Mouse (Mus musculus) lung, embryonic 14.5 days (tissue): ENCODE data around the gene Prom1. TPM values are rescaled to one million over a fixed set of nuclear protein-coding genes. Genes with fewer than 3 reads are reported as not detected.

Experiments used
- ATAC-seq: fragments of 200-750 bp; cut with Nextera tagmentation; 2 replicates; pipeline ENCODE4 v1.8.0; 2017; ENCODE audit warnings: mild to moderate bottlenecking, moderate TSS enrichment, moderate library complexity; ENCODE audit not compliant: insufficient read depth
- DNase-seq: peaks from one replicate; pipeline ENCODE4 v3.0.0-alpha.2; 2015
- H3K27ac ChIP-seq: fragments of 300-500 bp; sonication (generic); 2 replicates; pipeline ENCODE4 v1.5.1; 2014; ENCODE audit warnings: low read depth, mild to moderate bottlenecking, moderate library complexity
- H3K27me3 ChIP-seq: fragments of 300-500 bp; sonication (generic); 2 replicates; pipeline ENCODE4 v1.6.1; 2014; ENCODE audit warnings: low read length, control low read depth; ENCODE audit not compliant: insufficient read depth
- H3K36me3 ChIP-seq: fragments of 300-500 bp; sonication (generic); 2 replicates; pipeline ENCODE4 v1.6.1; 2014; ENCODE audit warnings: control low read depth; ENCODE audit not compliant: insufficient read depth
- H3K4me1 ChIP-seq: fragments of 300-500 bp; sonication (generic); 2 replicates; pipeline ENCODE4 v1.6.1; 2014; ENCODE audit warnings: antibody characterized with exemption, control low read depth; ENCODE audit not compliant: insufficient read depth
- H3K4me2 ChIP-seq: fragments of 300-500 bp; sonication (generic); 2 replicates; pipeline ENCODE4 v1.6.1; 2014; ENCODE audit warnings: mild to moderate bottlenecking
- H3K4me3 ChIP-seq: fragments of 300-500 bp; sonication (generic); 2 replicates; pipeline ENCODE4 v1.5.1; 2014; ENCODE audit warnings: low read depth, low read length
- H3K9ac ChIP-seq: fragments of 300-500 bp; sonication (generic); 2 replicates; pipeline ENCODE4 v1.6.1; 2014
- H3K9me3 ChIP-seq: fragments of 300-500 bp; sonication (generic); 2 replicates; pipeline ENCODE4 v1.6.1; 2016; ENCODE audit warnings: low read depth, low read length, control low read depth
- CTCF ChIP-seq: IDR thresholded peaks from 2 replicates; pipeline ENCODE4 v1.5.1; 2016; ENCODE audit warnings: antibody characterized with exemption, low read depth
- WGBS: fragments of 180-500 bp; shearing (Covaris S2); extraction: QIAGEN DNeasy Blood & Tissue Kit; methylation state at CpG from one replicate; pipeline ENCODE4 v1.1.7; 2014; 5-methylcytosine and 5-hydroxymethylcytosine counted together
- polyA plus RNA-seq: library from polyadenylated mRNA; unstranded; fragments of >200 nt; fragmentation: Nextera tagmentation; extraction: Ambion mirVana; gene quantifications from 2 replicates; pipeline ENCODE4 v1.2.1, GENCODE M21; 2014

Gene Prom1
- polyA plus RNA-seq, 1 experiment from 2014 or later = 58.0 TPM

DNA sequence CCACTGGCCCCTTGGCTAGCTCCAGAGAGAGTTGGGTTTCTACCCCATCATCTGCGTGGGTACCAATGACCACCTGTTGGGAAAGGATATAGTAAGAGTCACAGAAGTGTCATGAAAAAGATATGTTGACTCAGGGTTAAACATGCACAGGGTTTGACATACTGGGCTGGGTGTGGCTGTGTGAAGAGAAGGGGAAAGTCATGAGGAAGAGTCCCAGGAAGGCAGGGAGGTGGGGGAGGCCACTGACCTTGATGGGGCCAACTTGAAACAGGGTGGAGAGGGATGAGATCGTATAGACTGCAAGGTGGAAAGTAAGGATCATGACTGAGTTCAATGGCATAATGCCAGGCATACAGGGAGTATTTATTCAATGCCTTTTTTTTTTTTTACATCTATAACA is 121.4 kb downstream of the Prom1 start:
- 56% methylated on average over 2 of the region's 2 CpGs for WGBS
- no peaks in the 10 kb centered on the region for H3K36me3 ChIP-seq
- H3K9ac ChIP-seq = no peak overlapping the region
- no peak overlapping the region for H3K4me2 ChIP-seq
- ATAC-seq = no peak
- H3K4me3 ChIP-seq = no peak overlapping the region
- no peak for DNase-seq
- no peaks in the 10 kb centered on the region for H3K9me3 ChIP-seq
- no peak overlapping the region for H3K27ac ChIP-seq
- no peaks in the 10 kb centered on the region for H3K27me3 ChIP-seq
- H3K4me1 ChIP-seq = 0 out of 2 replicates have a peak, but pooled peaks cover 7% of the 10 kb centered on the region
- TF ChIP-seq CTCF = no peak

DNA sequence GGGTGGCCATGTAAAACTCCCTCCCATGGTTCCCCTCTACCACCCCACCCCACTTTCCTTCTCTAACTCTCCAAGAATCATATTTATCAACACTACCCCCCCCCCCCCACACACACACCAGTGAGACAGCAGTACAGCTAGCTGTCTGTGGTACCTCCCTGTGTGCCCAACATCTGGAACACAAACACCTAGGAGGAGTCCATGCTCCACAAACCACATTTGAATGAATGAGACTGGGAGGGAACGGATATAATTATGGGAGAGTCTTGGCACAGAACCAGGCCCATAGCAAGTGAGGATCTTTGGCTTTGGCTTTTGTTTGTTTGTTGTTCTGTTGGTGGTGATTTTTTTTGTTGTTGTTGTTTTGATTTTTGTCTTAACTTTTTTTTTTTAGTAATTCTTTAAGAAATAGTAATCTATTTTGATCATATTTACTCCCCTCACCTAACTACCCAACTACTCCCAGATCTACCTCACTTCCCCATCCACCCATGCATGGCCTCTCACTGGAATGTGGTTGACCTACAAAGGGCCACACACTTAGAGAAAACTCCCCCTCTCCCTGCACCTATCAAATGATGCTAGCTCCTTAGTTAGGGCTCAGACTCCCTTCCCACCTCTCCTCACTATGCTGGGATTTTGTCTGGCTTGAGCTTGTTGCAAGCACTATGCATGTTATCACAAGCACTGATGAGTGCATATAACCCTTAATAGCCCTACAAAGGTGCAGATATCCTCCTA is 124.8 kb downstream of the Prom1 start:
- no peak for ATAC-seq
- H3K27ac ChIP-seq = no peak overlapping the region
- no peak for TF ChIP-seq CTCF

DNA sequence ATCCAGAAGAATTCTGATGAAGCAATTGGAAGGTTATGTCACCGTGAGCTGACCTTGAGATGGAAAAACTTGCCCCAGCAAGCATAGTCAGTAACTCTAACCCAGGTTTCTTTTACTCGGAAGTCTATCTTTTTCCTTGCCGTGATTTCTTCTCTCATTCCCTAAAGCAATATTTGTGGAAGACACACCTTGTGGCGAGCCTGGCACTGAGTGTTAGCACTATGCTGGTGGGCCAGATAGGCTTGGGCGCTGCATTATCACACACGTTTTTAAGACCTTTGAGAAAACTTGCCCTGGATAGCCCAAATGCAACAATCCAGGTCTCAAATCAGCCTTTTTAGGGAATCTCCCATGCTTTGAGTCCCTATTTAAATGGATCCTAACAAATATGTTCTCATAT is 127.7 kb downstream of the Prom1 start:
- no peaks in the 10 kb centered on the region for H3K4me1 ChIP-seq
- no peaks in the 10 kb centered on the region for H3K36me3 ChIP-seq
- DNase-seq (no peak), ATAC-seq (no peak)
- TF ChIP-seq CTCF = no peak
- no peaks in the 10 kb centered on the region for H3K27me3 ChIP-seq
- no peaks in the 10 kb centered on the region for H3K9me3 ChIP-seq
- no peak overlapping the region for H3K4me2 ChIP-seq
- 86% methylated on average over 6 of the region's 6 CpGs for WGBS
- H3K27ac ChIP-seq = no peak overlapping the region
- H3K4me3 ChIP-seq = no peak overlapping the region
- no peak overlapping the region for H3K9ac ChIP-seq

More for the DNA sequence above, 124.8 kb downstream of the Prom1 start:
- Histone ChIP-seq H3K27me3 (no peaks in the 10 kb centered on the region), H3K4me1 (no peaks in the 10 kb centered on the region), H3K4me2 (no peak overlapping the region), H3K9me3 (no peaks in the 10 kb centered on the region), H3K9ac (no peak overlapping the region), H3K36me3 (no peaks in the 10 kb centered on the region), H3K4me3 (no peak overlapping the region)
- DNase-seq = no peak
- 70% methylated on average over 1 of the region's 1 CpGs for WGBS

DNA sequence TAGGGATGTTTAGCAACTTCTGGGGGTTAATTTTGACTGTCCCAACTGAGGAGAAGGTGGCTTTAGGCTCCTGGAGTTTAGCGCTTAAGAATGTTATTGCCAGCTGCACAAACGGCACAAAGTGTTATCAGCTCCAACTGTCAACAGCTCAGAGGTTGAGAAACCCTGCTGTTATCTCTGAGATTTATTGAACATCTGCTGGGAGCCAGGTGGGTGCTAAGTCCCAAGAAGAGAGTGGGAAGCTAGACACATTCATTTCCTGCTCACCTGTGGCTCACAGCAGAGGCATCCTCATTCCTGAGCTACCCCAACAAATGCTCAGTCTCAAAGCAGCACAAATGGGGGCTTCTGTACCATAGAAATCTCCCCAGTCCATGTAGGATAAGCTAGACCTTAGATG is 130.7 kb downstream of the Prom1 start:
- no peaks in the 10 kb centered on the region for H3K27me3 ChIP-seq
- DNase-seq = no peak
- no peaks in the 10 kb centered on the region for H3K4me1 ChIP-seq
- no peak for TF ChIP-seq CTCF
- no peak overlapping the region for H3K4me2 ChIP-seq
- no peak for ATAC-seq
- no peak overlapping the region for H3K9ac ChIP-seq
- no peaks in the 10 kb centered on the region for H3K9me3 ChIP-seq
- WGBS = 23% methylated on average over 2 of the region's 2 CpGs
- no peak overlapping the region for H3K27ac ChIP-seq
- no peaks in the 10 kb centered on the region for H3K36me3 ChIP-seq
- H3K4me3 ChIP-seq = no peak overlapping the region

DNA sequence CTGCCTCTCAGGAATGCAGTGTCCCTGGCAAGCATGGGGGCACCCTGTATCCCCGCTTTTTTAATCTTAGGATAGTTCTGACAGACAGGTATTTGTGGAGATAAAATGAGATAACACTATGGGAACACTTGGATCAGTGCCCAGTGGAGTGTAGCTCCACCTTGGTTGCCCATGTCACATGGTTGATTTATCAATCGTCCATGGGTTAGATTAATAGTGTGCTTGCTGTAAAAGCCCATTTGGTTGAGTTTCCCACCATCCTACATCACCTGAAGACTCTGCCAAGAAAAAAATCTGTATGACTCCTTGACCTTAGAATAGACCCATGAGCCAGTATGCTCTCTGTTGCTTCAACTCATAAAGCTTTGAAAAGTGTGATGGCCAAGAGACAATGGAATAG is 131.3 kb downstream of the Prom1 start:
- 76% methylated on average over 2 of the region's 2 CpGs for WGBS
- TF ChIP-seq CTCF = no peak
- no peak for DNase-seq
- no peak overlapping the region for H3K4me2 ChIP-seq
- no peak overlapping the region for H3K9ac ChIP-seq
- no peak overlapping the region for H3K4me3 ChIP-seq
- ATAC-seq = no peak
- H3K36me3 ChIP-seq = no peaks in the 10 kb centered on the region
- H3K9me3 ChIP-seq = no peaks in the 10 kb centered on the region
- H3K4me1 ChIP-seq = no peaks in the 10 kb centered on the region
- H3K27me3 ChIP-seq = no peaks in the 10 kb centered on the region
- H3K27ac ChIP-seq = no peak overlapping the region

DNA sequence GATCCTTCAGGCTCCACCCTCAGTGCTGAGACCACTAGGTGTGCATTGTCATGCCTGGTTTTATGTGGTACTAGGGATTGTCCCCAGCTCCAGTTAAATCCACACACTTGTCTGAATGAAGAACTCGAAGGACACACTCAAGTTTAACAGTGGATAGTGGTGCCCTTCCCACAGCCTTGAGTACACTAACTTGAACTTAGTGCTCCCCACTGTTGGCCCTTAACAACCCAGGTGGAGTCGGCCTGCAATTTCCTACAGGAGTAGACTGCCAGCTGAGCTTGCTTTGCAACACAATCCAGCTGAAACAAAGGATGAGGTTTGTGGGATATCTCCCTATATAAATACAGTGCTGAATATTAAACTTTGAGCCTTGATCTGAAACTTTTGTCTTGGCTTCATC is 133.2 kb downstream of the Prom1 start:
- H3K4me1 ChIP-seq = no peaks in the 10 kb centered on the region
- 56% methylated on average over 2 of the region's 2 CpGs for WGBS
- no peak overlapping the region for H3K4me3 ChIP-seq
- ATAC-seq = no peak
- no peak overlapping the region for H3K27ac ChIP-seq
- no peak overlapping the region for H3K4me2 ChIP-seq
- no peak for DNase-seq
- H3K9ac ChIP-seq = no peak overlapping the region
- no peak for TF ChIP-seq CTCF
- no peaks in the 10 kb centered on the region for H3K9me3 ChIP-seq
- H3K27me3 ChIP-seq = no peaks in the 10 kb centered on the region
- no peaks in the 10 kb centered on the region for H3K36me3 ChIP-seq

DNA sequence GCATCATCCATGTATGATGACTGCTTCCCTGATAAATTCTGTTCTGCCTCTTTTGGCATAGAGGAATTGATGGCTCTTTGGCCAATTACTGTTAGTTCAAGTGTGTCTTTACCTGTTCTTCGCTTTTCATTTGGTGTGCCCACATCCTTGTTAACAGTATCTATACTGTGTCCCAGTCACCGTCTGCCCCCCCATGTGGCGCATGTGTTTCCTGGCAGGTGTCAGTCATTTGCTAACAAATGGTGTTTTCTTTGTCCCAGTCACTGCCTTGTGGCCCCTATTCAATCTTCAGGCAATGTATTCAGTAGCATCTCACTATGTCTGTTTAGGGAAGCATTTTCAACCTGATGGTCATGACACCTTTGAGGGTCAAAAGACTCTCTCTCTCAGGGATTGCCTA is 140.8 kb downstream of the Prom1 start:
- DNase-seq = no peak
- H3K4me1 ChIP-seq = no peaks in the 10 kb centered on the region
- H3K4me2 ChIP-seq = no peak overlapping the region
- H3K27me3 ChIP-seq = no peaks in the 10 kb centered on the region
- no peak overlapping the region for H3K9ac ChIP-seq
- H3K36me3 ChIP-seq = no peaks in the 10 kb centered on the region
- ATAC-seq = no peak
- H3K9me3 ChIP-seq = no peaks in the 10 kb centered on the region
- H3K4me3 ChIP-seq = no peak overlapping the region
- WGBS = 87% methylated on average over 3 of the region's 3 CpGs
- no peak for TF ChIP-seq CTCF
- H3K27ac ChIP-seq = no peak overlapping the region
